Mouse (Mus musculus): ENCODE measurements at regions not wholly inside any gene's neighbourhood (a gene's known extent, or its start where the extent isn't known, plus 50 kb on each side); places are given as distances from the start of the nearest gene placed in this dataset.

DNA sequence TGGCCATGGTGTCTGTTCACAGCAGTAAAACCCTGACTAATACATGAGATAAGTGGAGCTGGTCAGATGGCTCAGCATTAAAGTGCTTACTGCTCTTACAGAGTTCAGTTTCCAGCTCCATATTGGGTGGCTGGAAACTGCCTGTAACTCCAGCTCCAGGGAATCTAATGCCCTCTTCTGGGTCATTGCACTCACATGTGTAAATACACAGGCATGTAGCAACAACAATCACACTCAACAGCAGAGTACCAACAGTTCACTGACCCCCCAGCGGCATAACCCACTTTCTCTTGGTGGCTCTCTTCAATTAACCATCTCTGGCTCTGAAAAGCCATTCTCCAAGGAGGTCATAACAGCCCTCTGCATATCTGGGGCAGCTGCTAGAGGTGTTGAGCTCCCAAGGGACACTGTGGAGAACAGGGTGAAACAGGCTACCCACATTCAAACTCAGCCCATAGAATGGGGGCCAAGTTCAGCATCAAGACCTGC is 65.0 kb upstream of the Cldn5 start:
- ATAC-seq: no peak
- H3K4me3 ChIP-seq (replicated peaks; ENCODE audit: low read length): no peak overlapping the region

DNA sequence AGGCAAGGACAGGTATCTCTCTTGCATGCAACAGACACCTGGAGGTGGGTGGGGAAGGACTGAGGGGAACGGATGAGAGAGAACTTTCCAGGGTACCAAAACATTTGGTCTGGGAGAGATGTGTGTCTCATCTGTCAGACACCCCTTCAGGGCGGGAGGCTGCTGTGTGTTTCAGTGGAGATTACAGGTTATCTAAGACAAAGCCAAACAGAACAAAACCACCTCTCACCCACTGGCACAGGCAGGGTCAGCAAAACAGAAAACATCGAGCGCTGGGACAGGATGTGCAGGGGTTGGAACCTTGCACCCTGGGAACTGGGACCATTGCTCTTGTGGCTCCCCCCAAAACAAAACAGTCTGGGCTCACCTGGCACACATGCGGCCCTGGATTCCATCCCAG is 63.6 kb upstream of the Cldn5 start:
- Histone ChIP-seq H3K4me1 (replicated peaks; ENCODE audit: control insufficient read depth, insufficient read depth, low read length) (no peaks in the 10 kb centered on the region), H3K27ac (ENCODE audit: low read length) (no peak overlapping the region), H3K4me3 (replicated peaks; ENCODE audit: low read length) (no peak overlapping the region), H3K4me2 (ENCODE audit: low read length) (no peak overlapping the region), H3K9me3 (ENCODE audit: control insufficient read depth, low read length) (no peaks in the 10 kb centered on the region), H3K9ac (replicated peaks; ENCODE audit: low read depth, low read length) (no peak overlapping the region), H3K27me3 (replicated peaks; ENCODE audit: control insufficient read depth, insufficient read depth, low read length) (no peaks in the 10 kb centered on the region), H3K36me3 (ENCODE audit: control insufficient read depth, insufficient read depth) (no peaks in the 10 kb centered on the region)
- WGBS: 69% methylated on average over 5 of the region's 5 CpGs
- no peak for ATAC-seq

More for the DNA sequence above, 65.0 kb upstream of the Cldn5 start:
- no peak overlapping the region for H3K9ac ChIP-seq (replicated peaks; ENCODE audit: low read depth, low read length)
- H3K36me3 ChIP-seq (ENCODE audit: control insufficient read depth, insufficient read depth): no peaks in the 10 kb centered on the region
- H3K4me1 ChIP-seq (replicated peaks; ENCODE audit: control insufficient read depth, insufficient read depth, low read length): no peaks in the 10 kb centered on the region
- H3K9me3 ChIP-seq (ENCODE audit: control insufficient read depth, low read length): no peaks in the 10 kb centered on the region
- WGBS: 73% methylated on average over 1 of the region's 1 CpGs
- H3K4me2 ChIP-seq (ENCODE audit: low read length): no peak overlapping the region
- no peaks in the 10 kb centered on the region for H3K27me3 ChIP-seq (replicated peaks; ENCODE audit: control insufficient read depth, insufficient read depth, low read length)
- no peak overlapping the region for H3K27ac ChIP-seq (ENCODE audit: low read length)

DNA sequence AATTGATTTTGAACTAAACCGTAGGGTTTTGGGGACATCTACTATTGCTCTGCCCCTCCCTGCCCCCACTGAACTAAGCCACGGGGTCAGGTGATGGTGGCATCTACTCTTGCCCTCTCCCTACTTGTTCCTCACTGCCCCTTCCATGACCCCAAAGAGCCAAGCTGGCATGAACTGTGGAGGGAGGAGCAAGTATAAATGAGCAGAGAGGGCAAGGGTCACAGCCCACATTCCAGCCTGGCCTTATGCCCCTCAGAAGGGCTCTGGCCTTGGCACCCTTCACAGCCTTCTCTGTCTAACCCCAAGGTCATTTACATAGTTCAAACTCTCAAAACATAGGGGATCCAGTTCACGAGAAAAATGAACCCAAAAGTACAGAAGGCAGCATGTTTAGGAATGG is 61.3 kb upstream of the Cldn5 start:
- ATAC-seq: no peak
- H3K36me3 ChIP-seq (ENCODE audit: control insufficient read depth, insufficient read depth): no peaks in the 10 kb centered on the region
- 68% methylated on average over 3 of the region's 3 CpGs for WGBS

DNA sequence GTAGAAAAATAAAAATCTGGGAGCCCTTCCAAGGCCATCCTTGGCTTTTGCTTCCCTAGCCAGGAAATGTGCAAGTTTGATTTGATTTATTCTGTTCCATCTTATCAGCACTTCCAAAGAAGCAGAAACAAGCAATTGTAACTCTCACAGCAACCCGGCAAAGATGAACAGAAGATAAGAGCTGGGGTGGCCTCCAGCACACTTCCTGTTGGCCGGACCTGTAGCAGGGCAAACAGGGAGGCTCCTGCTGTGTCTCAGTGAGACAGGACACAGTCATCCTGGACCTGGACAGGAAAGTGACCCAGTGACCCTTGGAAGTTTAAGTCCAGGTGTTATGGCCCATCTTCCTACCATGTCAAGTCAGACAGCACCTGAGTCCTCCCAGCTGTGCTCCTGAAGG is 58.6 kb upstream of the Cldn5 start:
- Histone ChIP-seq H3K4me1 (replicated peaks; ENCODE audit: control insufficient read depth, insufficient read depth, low read length) (no peaks in the 10 kb centered on the region), H3K27me3 (replicated peaks; ENCODE audit: control insufficient read depth, insufficient read depth, low read length) (no peaks in the 10 kb centered on the region), H3K4me2 (ENCODE audit: low read length) (no peak overlapping the region), H3K27ac (ENCODE audit: low read length) (no peak overlapping the region), H3K4me3 (replicated peaks; ENCODE audit: low read length) (no peak overlapping the region), H3K9me3 (ENCODE audit: control insufficient read depth, low read length) (no peaks in the 10 kb centered on the region), H3K9ac (replicated peaks; ENCODE audit: low read depth, low read length) (no peak overlapping the region), H3K36me3 (ENCODE audit: control insufficient read depth, insufficient read depth) (no peaks in the 10 kb centered on the region)
- 74% methylated on average over 2 of the region's 2 CpGs for WGBS
- no peak for ATAC-seq

More for the DNA sequence above, 61.3 kb upstream of the Cldn5 start:
- H3K4me1 ChIP-seq (replicated peaks; ENCODE audit: control insufficient read depth, insufficient read depth, low read length): no peaks in the 10 kb centered on the region
- no peak overlapping the region for H3K27ac ChIP-seq (ENCODE audit: low read length)
- no peak overlapping the region for H3K9ac ChIP-seq (replicated peaks; ENCODE audit: low read depth, low read length)
- H3K4me3 ChIP-seq (replicated peaks; ENCODE audit: low read length): no peak overlapping the region
- H3K9me3 ChIP-seq (ENCODE audit: control insufficient read depth, low read length): no peaks in the 10 kb centered on the region
- H3K4me2 ChIP-seq (ENCODE audit: low read length): no peak overlapping the region
- no peaks in the 10 kb centered on the region for H3K27me3 ChIP-seq (replicated peaks; ENCODE audit: control insufficient read depth, insufficient read depth, low read length)

DNA sequence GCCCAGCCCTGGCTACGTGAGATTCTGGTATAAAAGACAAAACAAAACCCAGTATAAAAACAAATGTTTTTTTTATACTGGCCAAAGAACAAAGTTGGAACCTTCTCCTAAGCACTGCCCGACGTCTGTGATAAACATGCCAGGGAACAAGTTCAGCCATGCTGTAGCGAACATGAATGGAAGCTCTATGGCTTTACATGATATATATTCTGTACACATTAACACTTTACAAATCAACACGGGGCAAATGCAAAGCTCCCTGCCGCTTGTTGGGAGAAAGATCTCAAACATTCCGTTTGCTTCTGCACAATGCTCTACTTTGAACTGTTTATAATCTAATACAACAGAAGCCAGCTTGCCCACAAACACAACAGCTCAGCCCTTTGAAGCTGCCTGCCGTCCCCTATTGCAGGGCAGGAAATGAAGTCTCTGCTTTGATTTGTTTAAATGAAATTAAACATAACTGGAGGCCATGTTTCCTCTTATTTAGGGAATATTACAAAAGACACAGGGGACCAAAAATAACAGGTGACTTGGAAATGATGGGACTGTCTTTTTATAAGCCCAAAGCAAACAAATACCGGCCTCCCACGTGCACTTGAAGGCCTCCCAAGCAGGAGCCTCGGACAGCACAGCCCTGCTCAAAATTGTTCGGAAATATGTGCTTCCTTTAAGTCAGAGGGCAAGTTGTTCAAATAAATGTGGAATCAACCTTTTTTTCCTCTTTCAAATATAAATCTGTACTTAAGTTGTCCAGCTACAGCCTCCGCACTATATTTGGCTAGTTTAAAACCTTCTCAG is 56.0 kb upstream of the Cldn5 start:
- Histone ChIP-seq H3K27me3 (replicated peaks; ENCODE audit: control insufficient read depth, insufficient read depth, low read length) (no peaks in the 10 kb centered on the region), H3K9ac (replicated peaks; ENCODE audit: low read depth, low read length) (no peak overlapping the region), H3K4me3 (replicated peaks; ENCODE audit: low read length) (no peak overlapping the region), H3K4me1 (replicated peaks; ENCODE audit: control insufficient read depth, insufficient read depth, low read length) (no peaks in the 10 kb centered on the region), H3K4me2 (ENCODE audit: low read length) (no peak overlapping the region), H3K36me3 (ENCODE audit: control insufficient read depth, insufficient read depth) (no peaks in the 10 kb centered on the region), H3K9me3 (ENCODE audit: control insufficient read depth, low read length) (no peaks in the 10 kb centered on the region), H3K27ac (ENCODE audit: low read length) (no peak overlapping the region)
- no peak for ATAC-seq
- 51% methylated on average over 13 of the region's 13 CpGs for WGBS

DNA sequence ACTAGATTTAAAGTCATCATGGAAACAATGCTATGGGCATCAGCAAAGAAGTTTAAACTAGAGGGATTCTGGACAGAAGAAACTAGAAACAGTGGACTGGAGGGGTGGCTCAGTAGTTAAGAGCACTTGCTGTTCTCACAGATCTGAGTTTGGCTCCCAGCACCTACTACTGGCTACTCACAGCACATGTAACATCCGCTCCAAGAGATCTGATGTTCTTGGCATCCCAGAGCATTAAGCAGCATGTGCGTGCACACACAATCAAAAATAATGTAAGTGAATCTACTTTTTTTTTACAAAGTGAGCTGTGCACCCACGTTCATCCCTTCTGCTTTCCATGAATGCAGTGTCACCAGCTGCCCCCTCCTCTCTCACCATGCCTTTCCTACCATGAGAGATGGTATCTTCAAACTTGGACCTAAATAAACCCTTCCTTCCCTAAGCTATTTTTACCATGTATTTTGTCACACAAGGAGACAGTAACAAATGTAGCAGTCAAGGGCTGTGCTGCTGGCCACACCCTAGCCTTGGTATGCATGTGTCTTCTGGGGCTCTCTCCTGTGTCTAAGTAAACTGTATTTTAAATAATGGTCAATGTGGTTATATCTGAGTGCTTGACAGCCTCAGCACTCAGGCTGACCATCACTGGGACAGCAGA is 53.3 kb upstream of the Cldn5 start:
- no peak overlapping the region for H3K4me2 ChIP-seq (ENCODE audit: low read length)
- H3K4me3 ChIP-seq (replicated peaks; ENCODE audit: low read length): no peak overlapping the region
- WGBS: 87% methylated on average over 3 of the region's 3 CpGs
- H3K4me1 ChIP-seq (replicated peaks; ENCODE audit: control insufficient read depth, insufficient read depth, low read length): no peaks in the 10 kb centered on the region
- no peaks in the 10 kb centered on the region for H3K27me3 ChIP-seq (replicated peaks; ENCODE audit: control insufficient read depth, insufficient read depth, low read length)
- H3K36me3 ChIP-seq (ENCODE audit: control insufficient read depth, insufficient read depth): no peaks in the 10 kb centered on the region
- no peak overlapping the region for H3K27ac ChIP-seq (ENCODE audit: low read length)
- ATAC-seq: no peak
- no peaks in the 10 kb centered on the region for H3K9me3 ChIP-seq (ENCODE audit: control insufficient read depth, low read length)
- H3K9ac ChIP-seq (replicated peaks; ENCODE audit: low read depth, low read length): no peak overlapping the region

DNA sequence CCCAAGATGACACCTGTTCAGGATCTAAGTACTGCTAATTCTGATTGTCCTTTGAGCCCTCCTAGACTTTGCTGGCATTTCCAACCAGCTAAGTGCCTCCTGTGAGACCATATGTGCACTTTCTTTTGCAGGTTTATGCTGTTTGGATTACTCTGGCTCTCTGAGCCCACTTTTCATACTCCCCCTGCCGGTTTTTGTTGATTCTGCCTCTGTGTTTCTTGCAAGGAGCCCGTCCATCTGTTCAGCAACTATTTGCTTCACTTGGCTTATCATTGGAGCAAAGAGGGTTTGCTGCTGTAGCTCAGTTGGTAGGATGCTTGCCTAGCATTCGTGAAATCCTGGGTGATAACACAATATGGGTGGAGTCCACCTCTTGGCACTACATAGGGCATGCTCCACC is 52.8 kb upstream of the Cldn5 start:
- no peaks in the 10 kb centered on the region for H3K9me3 ChIP-seq (ENCODE audit: control insufficient read depth, low read length)
- no peaks in the 10 kb centered on the region for H3K4me1 ChIP-seq (replicated peaks; ENCODE audit: control insufficient read depth, insufficient read depth, low read length)
- no peaks in the 10 kb centered on the region for H3K36me3 ChIP-seq (ENCODE audit: control insufficient read depth, insufficient read depth)
- H3K9ac ChIP-seq (replicated peaks; ENCODE audit: low read depth, low read length): no peak overlapping the region
- H3K4me2 ChIP-seq (ENCODE audit: low read length): no peak overlapping the region
- ATAC-seq: no peak
- H3K27me3 ChIP-seq (replicated peaks; ENCODE audit: control insufficient read depth, insufficient read depth, low read length): no peaks in the 10 kb centered on the region
- H3K4me3 ChIP-seq (replicated peaks; ENCODE audit: low read length): no peak overlapping the region
- 40% methylated on average over 3 of the region's 3 CpGs for WGBS
- H3K27ac ChIP-seq (ENCODE audit: low read length): no peak overlapping the region

DNA sequence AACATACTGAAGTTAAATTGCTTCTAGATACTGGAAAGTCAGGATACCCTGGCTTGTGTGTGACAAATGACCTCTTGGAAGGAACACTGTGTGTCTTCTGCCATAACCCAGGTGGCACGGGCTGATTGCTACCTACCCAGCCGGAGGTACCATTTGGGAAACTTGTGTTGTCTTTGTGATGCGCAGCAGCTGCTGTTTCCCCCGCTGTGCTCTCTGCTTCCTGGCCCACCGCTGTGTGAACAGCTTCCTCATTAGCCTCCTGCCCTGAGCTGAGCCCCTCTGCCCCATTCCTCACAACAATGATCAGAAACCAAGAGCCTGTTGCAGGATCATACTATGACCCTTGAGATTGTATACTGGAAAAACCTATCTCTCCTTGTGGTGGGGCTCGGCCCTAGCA is 51.9 kb upstream of the Cldn5 start:
- Histone ChIP-seq H3K36me3 (ENCODE audit: control insufficient read depth, insufficient read depth) (no peaks in the 10 kb centered on the region), H3K27ac (ENCODE audit: low read length) (no peak overlapping the region), H3K4me3 (replicated peaks; ENCODE audit: low read length) (no peak overlapping the region), H3K27me3 (replicated peaks; ENCODE audit: control insufficient read depth, insufficient read depth, low read length) (no peaks in the 10 kb centered on the region), H3K4me2 (ENCODE audit: low read length) (no peak overlapping the region), H3K4me1 (replicated peaks; ENCODE audit: control insufficient read depth, insufficient read depth, low read length) (no peaks in the 10 kb centered on the region), H3K9ac (replicated peaks; ENCODE audit: low read depth, low read length) (no peak overlapping the region), H3K9me3 (ENCODE audit: control insufficient read depth, low read length) (no peaks in the 10 kb centered on the region)
- ATAC-seq: no peak
- 28% methylated on average over 6 of the region's 6 CpGs for WGBS
